Mouse (Mus musculus): ENCODE data around the gene Rexo5. TPM values are rescaled to one million over a fixed set of nuclear protein-coding genes. Genes with fewer than 3 reads are reported as not detected.

Rexo5 gene
- total and polyA plus RNA-seq, 2 experiments from 2014 or later = 4.4 to 6.8 TPM

GRCm38 (mm10) chr7:119853186-119853585 is 59.4 kb downstream of the Rexo5 start:
- no peaks in the 10 kb centered on the region for H3K4me1 ChIP-seq (ENCODE audit: insufficient read depth, low read length)
- 88% methylated on average over 1 of the region's 1 CpGs for WGBS
- ATAC-seq (no peak), DNase-seq (ENCODE audit: low spot score) (no peak)
- TF ChIP-seq CTCF (IDR thresholded peaks at IDR 0.05; ENCODE audit: low read depth) = no peak
- H3K27me3 ChIP-seq (ENCODE audit: insufficient read depth, low read length) = no peaks in the 10 kb centered on the region
- H3K9ac ChIP-seq (replicated peaks; ENCODE audit: low read length) = no peak overlapping the region
- H3K4me2 ChIP-seq (ENCODE audit: low read depth, low read length) = no peak overlapping the region
- H3K4me3 ChIP-seq (ENCODE audit: low read length) = no peak overlapping the region
- no peaks in the 10 kb centered on the region for H3K9me3 ChIP-seq (ENCODE audit: low read length)
- peaks cover 6% of the 10 kb centered on the region; the same call in 1 of the 2 replicates for H3K36me3 ChIP-seq (ENCODE audit: insufficient read depth, low read length)
- H3K27ac ChIP-seq = no peak overlapping the region

GRCm38 (mm10) chr7:119854362-119854761 is 60.6 kb downstream of the Rexo5 start:
- WGBS = 97% methylated on average over 2 of the region's 2 CpGs
- ATAC-seq = no peak
- no peak for DNase-seq (ENCODE audit: low spot score)
- H3K4me2 ChIP-seq (ENCODE audit: low read depth, low read length) = no peak overlapping the region
- H3K4me3 ChIP-seq (ENCODE audit: low read length) = no peak overlapping the region
- H3K4me1 ChIP-seq (ENCODE audit: insufficient read depth, low read length) = no peaks in the 10 kb centered on the region
- H3K27ac ChIP-seq = no peak overlapping the region
- no peak overlapping the region for H3K9ac ChIP-seq (replicated peaks; ENCODE audit: low read length)
- no peaks in the 10 kb centered on the region for H3K27me3 ChIP-seq (ENCODE audit: insufficient read depth, low read length)
- no peak for TF ChIP-seq CTCF (IDR thresholded peaks at IDR 0.05; ENCODE audit: low read depth)
- H3K9me3 ChIP-seq (ENCODE audit: low read length) = no peaks in the 10 kb centered on the region
- peaks cover 6% of the 10 kb centered on the region for H3K36me3 ChIP-seq (ENCODE audit: insufficient read depth, low read length)

GRCm38 (mm10) chr7:119855031-119855430 is 61.2 kb downstream of the Rexo5 start:
- Histone ChIP-seq H3K27ac (no peak overlapping the region), H3K4me2 (ENCODE audit: low read depth, low read length) (no peak overlapping the region), H3K27me3 (ENCODE audit: insufficient read depth, low read length) (no peaks in the 10 kb centered on the region), H3K9me3 (ENCODE audit: low read length) (no peaks in the 10 kb centered on the region), H3K36me3 (ENCODE audit: insufficient read depth, low read length) (peaks cover 6% of the 10 kb centered on the region), H3K9ac (replicated peaks; ENCODE audit: low read length) (no peak overlapping the region), H3K4me1 (ENCODE audit: insufficient read depth, low read length) (no peaks in the 10 kb centered on the region), H3K4me3 (ENCODE audit: low read length) (no peak overlapping the region)
- no peak for DNase-seq (ENCODE audit: low spot score)
- TF ChIP-seq CTCF (IDR thresholded peaks at IDR 0.05; ENCODE audit: low read depth) = no peak
- no peak for ATAC-seq

GRCm38 (mm10) chr7:119859476-119859875 is 65.7 kb downstream of the Rexo5 start:
- ATAC-seq (no peak), DNase-seq (ENCODE audit: low spot score) (no peak)
- peaks cover 9% of the 10 kb centered on the region; the same call in 1 of the 2 replicates for H3K4me1 ChIP-seq (ENCODE audit: insufficient read depth, low read length)
- peaks cover 4% of the 10 kb centered on the region for H3K36me3 ChIP-seq (ENCODE audit: insufficient read depth, low read length)
- H3K4me2 ChIP-seq (ENCODE audit: low read depth, low read length) = no peak overlapping the region
- no peak overlapping the region for H3K9ac ChIP-seq (replicated peaks; ENCODE audit: low read length)
- no peaks in the 10 kb centered on the region for H3K27me3 ChIP-seq (ENCODE audit: insufficient read depth, low read length)
- no peak overlapping the region for H3K27ac ChIP-seq
- H3K4me3 ChIP-seq (ENCODE audit: low read length) = no peak overlapping the region
- no peaks in the 10 kb centered on the region for H3K9me3 ChIP-seq (ENCODE audit: low read length)
- WGBS = 76% methylated on average over 6 of the region's 6 CpGs
- TF ChIP-seq CTCF (IDR thresholded peaks at IDR 0.05; ENCODE audit: low read depth) = peak; percentile 44

- DNase-seq (ENCODE audit: low spot score) = no peak
- WGBS = 87% methylated on average over 3 of the region's 3 CpGs
- Histone ChIP-seq H3K4me1 (ENCODE audit: insufficient read depth, low read length) (peaks cover 9% of the 10 kb centered on the region; the same call in 1 of the 2 replicates), H3K9ac (replicated peaks; ENCODE audit: low read length) (no peak overlapping the region), H3K27me3 (ENCODE audit: insufficient read depth, low read length) (no peaks in the 10 kb centered on the region), H3K36me3 (ENCODE audit: insufficient read depth, low read length) (peaks cover 4% of the 10 kb centered on the region), H3K4me3 (ENCODE audit: low read length) (no peak overlapping the region), H3K4me2 (ENCODE audit: low read depth, low read length) (no peak overlapping the region), H3K27ac (no peak overlapping the region), H3K9me3 (ENCODE audit: low read length) (no peaks in the 10 kb centered on the region)
- no peak for ATAC-seq
- no peak for TF ChIP-seq CTCF (IDR thresholded peaks at IDR 0.05; ENCODE audit: low read depth)
Measured at GRCm38 (mm10) chr7:119860116-119860515, 66.3 kb downstream of the Rexo5 start.

GRCm38 (mm10) chr7:119860554-119860953 is 66.7 kb downstream of the Rexo5 start:
- H3K9me3 ChIP-seq (ENCODE audit: low read length) = no peaks in the 10 kb centered on the region
- no peak overlapping the region for H3K4me3 ChIP-seq (ENCODE audit: low read length)
- DNase-seq (ENCODE audit: low spot score) = no peak
- H3K27me3 ChIP-seq (ENCODE audit: insufficient read depth, low read length) = no peaks in the 10 kb centered on the region
- WGBS = 89% methylated on average over 2 of the region's 2 CpGs
- H3K9ac ChIP-seq (replicated peaks; ENCODE audit: low read length) = no peak overlapping the region
- ATAC-seq = no peak
- peaks cover 9% of the 10 kb centered on the region; the same call in 1 of the 2 replicates for H3K4me1 ChIP-seq (ENCODE audit: insufficient read depth, low read length)
- TF ChIP-seq CTCF (IDR thresholded peaks at IDR 0.05; ENCODE audit: low read depth) = no peak
- no peak overlapping the region for H3K4me2 ChIP-seq (ENCODE audit: low read depth, low read length)
- peaks cover 4% of the 10 kb centered on the region for H3K36me3 ChIP-seq (ENCODE audit: insufficient read depth, low read length)
- no peak overlapping the region for H3K27ac ChIP-seq

- Histone ChIP-seq H3K4me2 (ENCODE audit: low read depth, low read length) (no peak overlapping the region), H3K27ac (peak overlapping the region; percentile 56; the same call in 1 of the 2 replicates)
Measured at GRCm38 (mm10) chr7:119860971-119861334, 67.1 kb downstream of the Rexo5 start.

More at GRCm38 (mm10) chr7:119860971-119861334, 67.1 kb downstream of the Rexo5 start:
- Histone ChIP-seq H3K36me3 (ENCODE audit: insufficient read depth, low read length) (peaks cover 4% of the 10 kb centered on the region), H3K9ac (replicated peaks; ENCODE audit: low read length) (no peak overlapping the region; the same call in 1 of the 2 replicates), H3K27me3 (ENCODE audit: insufficient read depth, low read length) (no peaks in the 10 kb centered on the region), H3K4me1 (ENCODE audit: insufficient read depth, low read length) (peaks cover 9% of the 10 kb centered on the region; the same call in 1 of the 2 replicates), H3K9me3 (ENCODE audit: low read length) (no peaks in the 10 kb centered on the region), H3K4me3 (ENCODE audit: low read length) (no peak overlapping the region)
- TF ChIP-seq CTCF (IDR thresholded peaks at IDR 0.05; ENCODE audit: low read depth) = no peak
- no peak for ATAC-seq
- no peak for DNase-seq (ENCODE audit: low spot score)

Measured in hindbrain, postnatal 0 days (tissue).